Mouse (Mus musculus) hindbrain, embryonic 16.5 days (tissue): ENCODE measurements at regions not wholly inside any gene's neighbourhood (a gene's known extent, or its start where the extent isn't known, plus 50 kb on each side); places are given as distances from the start of the nearest gene placed in this dataset.

Experiments
- ATAC-seq: fragments of 200-750 bp; cut with Nextera tagmentation; 2 replicates; pipeline ENCODE4 v1.8.0; 2017; ENCODE audit warnings: moderate TSS enrichment, moderate library complexity
- H3K27ac ChIP-seq: fragments of 300-500 bp; sonication (generic); 2 replicates; pipeline ENCODE4 v1.5.1; 2014; ENCODE audit warnings: low read depth, mild to moderate bottlenecking, control low read depth, low read length, moderate library complexity
- H3K27me3 ChIP-seq: fragments of 300-500 bp; sonication (generic); replicated peaks from 2 replicates; pipeline ENCODE4 v1.6.1; 2014; ENCODE audit warnings: low read length; ENCODE audit not compliant: control insufficient read depth, insufficient read depth
- H3K36me3 ChIP-seq: fragments of 300-500 bp; sonication (generic); 2 replicates; pipeline ENCODE4 v1.6.1; 2014; ENCODE audit warnings: mild to moderate bottlenecking, low read length, moderate library complexity, mixed read lengths; ENCODE audit not compliant: control insufficient read depth, insufficient read depth
- H3K4me1 ChIP-seq: fragments of 300-500 bp; sonication (generic); 2 replicates; pipeline ENCODE4 v1.6.1; 2014; ENCODE audit warnings: low read depth, low read length; ENCODE audit not compliant: control insufficient read depth, insufficient read depth
- H3K4me2 ChIP-seq: fragments of 300-500 bp; sonication (generic); 2 replicates; pipeline ENCODE4 v1.6.1; 2014; ENCODE audit warnings: mild to moderate bottlenecking, low read length, control low read depth, moderate library complexity
- H3K4me3 ChIP-seq: fragments of 300-500 bp; sonication (generic); 2 replicates; pipeline ENCODE4 v1.5.1; 2014; ENCODE audit warnings: mild to moderate bottlenecking, low read length, control low read depth, moderate library complexity
- H3K9ac ChIP-seq: fragments of 300-500 bp; sonication (generic); 2 replicates; pipeline ENCODE4 v1.6.1; 2014; ENCODE audit warnings: low read depth, mild to moderate bottlenecking, control low read depth, low read length, moderate library complexity
- H3K9me3 ChIP-seq: fragments of 300-500 bp; sonication (generic); 2 replicates; pipeline ENCODE4 v1.6.1; 2014; ENCODE audit warnings: mild to moderate bottlenecking, low read length, moderate library complexity; ENCODE audit not compliant: control insufficient read depth
- WGBS: fragments of 180-500 bp; shearing (Covaris S2); extraction: QIAGEN DNeasy Blood & Tissue Kit; methylation state at CpG from one replicate; pipeline ENCODE4 v1.1.7; 2014; 5-methylcytosine and 5-hydroxymethylcytosine counted together

- H3K4me3 ChIP-seq: no peak overlapping the region
- no peak for ATAC-seq
- no peaks in the 10 kb centered on the region for H3K9me3 ChIP-seq
- no peak overlapping the region for H3K4me2 ChIP-seq
- WGBS: 90% methylated on average over 4 of the region's 4 CpGs
- no peaks in the 10 kb centered on the region for H3K27me3 ChIP-seq
- H3K36me3 ChIP-seq: no peaks in the 10 kb centered on the region
- H3K4me1 ChIP-seq: peaks cover 3% of the 10 kb centered on the region; the same call in 1 of the 2 replicates
- H3K9ac ChIP-seq: no peak overlapping the region
- no peak overlapping the region for H3K27ac ChIP-seq
Observed at GRCm38 (mm10) chr13:97581380-97581779, 179.1 kb downstream of the Gm10260 start.

- no peak; the same call in 1 of the 2 replicates for ATAC-seq
- Histone ChIP-seq H3K4me3 (no peak overlapping the region), H3K9ac (no peak overlapping the region), H3K27me3 (no peaks in the 10 kb centered on the region), H3K27ac (no peak overlapping the region), H3K4me2 (no peak overlapping the region), H3K9me3 (no peaks in the 10 kb centered on the region), H3K36me3 (no peaks in the 10 kb centered on the region), H3K4me1 (peaks cover 3% of the 10 kb centered on the region; the same call in 1 of the 2 replicates)
- 15% methylated on average over 3 of the region's 3 CpGs for WGBS
Observed at GRCm38 (mm10) chr13:97580241-97580874, 180.1 kb downstream of the Gm10260 start.

GRCm38 (mm10) chr13:97578595-97578994 is 181.8 kb downstream of the Gm10260 start:
- H3K9ac ChIP-seq: no peak overlapping the region
- H3K36me3 ChIP-seq: no peaks in the 10 kb centered on the region
- no peak for ATAC-seq
- WGBS: 87% methylated on average over 5 of the region's 5 CpGs
- no peak overlapping the region for H3K4me2 ChIP-seq
- no peaks in the 10 kb centered on the region for H3K27me3 ChIP-seq
- no peaks in the 10 kb centered on the region for H3K9me3 ChIP-seq
- H3K4me1 ChIP-seq: peaks cover 3% of the 10 kb centered on the region; the same call in 1 of the 2 replicates
- H3K4me3 ChIP-seq: no peak overlapping the region
- no peak overlapping the region for H3K27ac ChIP-seq

- no peak overlapping the region for H3K9ac ChIP-seq
- H3K27ac ChIP-seq: no peak overlapping the region
- no peak overlapping the region for H3K4me2 ChIP-seq
- H3K4me1 ChIP-seq: peaks cover 3% of the 10 kb centered on the region; the same call in 1 of the 2 replicates
- no peaks in the 10 kb centered on the region for H3K9me3 ChIP-seq
- no peaks in the 10 kb centered on the region for H3K27me3 ChIP-seq
- no peaks in the 10 kb centered on the region for H3K36me3 ChIP-seq
- ATAC-seq: no peak
- WGBS: 39% methylated on average over 9 of the region's 9 CpGs
- H3K4me3 ChIP-seq: no peak overlapping the region
Observed at GRCm38 (mm10) chr13:97577081-97577785, 183.2 kb downstream of the Gm10260 start.

GRCm38 (mm10) chr13:97573601-97574000 is 186.8 kb downstream of the Gm10260 start:
- H3K4me1 ChIP-seq: peaks cover 3% of the 10 kb centered on the region; the same call in 1 of the 2 replicates
- 38% methylated on average over 3 of the region's 3 CpGs for WGBS
- no peaks in the 10 kb centered on the region for H3K27me3 ChIP-seq
- no peak overlapping the region for H3K4me2 ChIP-seq
- H3K9me3 ChIP-seq: no peaks in the 10 kb centered on the region
- ATAC-seq: no peak
- H3K4me3 ChIP-seq: no peak overlapping the region
- H3K27ac ChIP-seq: no peak overlapping the region
- H3K9ac ChIP-seq: no peak overlapping the region
- H3K36me3 ChIP-seq: no peaks in the 10 kb centered on the region

GRCm38 (mm10) chr13:97572352-97572751 is 188.1 kb downstream of the Gm10260 start:
- Histone ChIP-seq H3K36me3 (no peaks in the 10 kb centered on the region), H3K9ac (no peak overlapping the region), H3K9me3 (no peaks in the 10 kb centered on the region), H3K4me2 (no peak overlapping the region), H3K27ac (no peak overlapping the region), H3K4me1 (peaks cover 3% of the 10 kb centered on the region; the same call in 1 of the 2 replicates), H3K4me3 (no peak overlapping the region), H3K27me3 (no peaks in the 10 kb centered on the region)
- ATAC-seq: no peak
- WGBS: 46% methylated on average over 3 of the region's 3 CpGs

- ATAC-seq: no peak
- Histone ChIP-seq H3K27ac (no peak overlapping the region), H3K9me3 (no peaks in the 10 kb centered on the region), H3K36me3 (no peaks in the 10 kb centered on the region), H3K4me1 (peaks cover 9% of the 10 kb centered on the region; the same call in 1 of the 2 replicates), H3K4me2 (no peak overlapping the region), H3K9ac (no peak overlapping the region), H3K4me3 (no peak overlapping the region), H3K27me3 (no peaks in the 10 kb centered on the region)
- WGBS: 54% methylated on average over 1 of the region's 1 CpGs
Observed at GRCm38 (mm10) chr13:97570009-97570408, 190.4 kb downstream of the Gm10260 start.

GRCm38 (mm10) chr13:97567632-97568031 is 192.8 kb downstream of the Gm10260 start:
- Histone ChIP-seq H3K27me3 (no peaks in the 10 kb centered on the region), H3K9me3 (no peaks in the 10 kb centered on the region), H3K4me3 (no peak overlapping the region), H3K9ac (no peak overlapping the region), H3K36me3 (no peaks in the 10 kb centered on the region), H3K4me2 (no peak overlapping the region), H3K4me1 (peaks cover 9% of the 10 kb centered on the region; the same call in 1 of the 2 replicates), H3K27ac (no peak overlapping the region)
- no peak for ATAC-seq
- 93% methylated on average over 3 of the region's 3 CpGs for WGBS

- Histone ChIP-seq H3K36me3 (no peaks in the 10 kb centered on the region), H3K9ac (no peak overlapping the region), H3K4me3 (no peak overlapping the region), H3K27me3 (no peaks in the 10 kb centered on the region), H3K9me3 (no peaks in the 10 kb centered on the region), H3K4me1 (peaks cover 9% of the 10 kb centered on the region; the same call in 1 of the 2 replicates), H3K27ac (no peak overlapping the region), H3K4me2 (no peak overlapping the region)
- WGBS: 31% methylated on average over 7 of the region's 7 CpGs
- no peak; the same call in 1 of the 2 replicates for ATAC-seq
Observed at GRCm38 (mm10) chr13:97566071-97566470, 194.4 kb downstream of the Gm10260 start.
